Mouse (Mus musculus): ENCODE results near the gene Map1lc3b. TPM values are rescaled to one million over a fixed set of nuclear protein-coding genes. Genes with fewer than 3 reads are reported as not detected.

Gene Map1lc3b
- polyA plus RNA-seq, 1 experiment from 2014 or later, result 440 TPM

DNA sequence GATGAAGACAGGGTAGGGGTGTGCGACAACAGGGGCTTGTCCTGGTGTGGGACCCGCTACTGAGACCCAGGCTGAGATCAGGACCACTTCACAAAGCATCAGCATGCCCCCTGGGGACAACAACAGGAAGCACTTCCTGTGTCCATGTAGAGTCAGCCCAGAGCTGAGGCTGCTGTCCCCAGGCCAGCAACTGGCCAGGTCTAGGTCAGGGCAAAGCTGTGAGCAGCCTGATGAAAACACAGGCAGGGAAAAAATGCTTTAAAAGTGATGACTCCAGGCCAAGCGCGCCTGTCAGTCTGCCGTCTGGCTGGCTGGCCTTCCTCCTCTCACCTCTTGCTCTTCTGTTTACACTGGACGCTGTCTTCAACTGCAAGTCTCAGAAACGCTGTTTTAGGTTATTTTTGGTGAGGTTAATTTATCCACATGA, 41.5 kb downstream of the Map1lc3b start:
- DNase-seq (no peak), ATAC-seq (ENCODE audit: low FRiP score, low TSS enrichment) (no peak)
- Histone ChIP-seq H3K27ac (replicated peaks; ENCODE audit: low read depth, low read length) (no peak overlapping the region), H3K36me3 (ENCODE audit: control insufficient read depth, insufficient read depth, low read length) (peaks cover 20% of the 10 kb centered on the region), H3K9me3 (ENCODE audit: control insufficient read depth, low read length) (no peaks in the 10 kb centered on the region), H3K9ac (replicated peaks; ENCODE audit: low read length) (no peak overlapping the region), H3K27me3 (ENCODE audit: control insufficient read depth, insufficient read depth, low read length) (no peaks in the 10 kb centered on the region), H3K4me1 (ENCODE audit: control insufficient read depth, insufficient read depth, low read length) (no peaks in the 10 kb centered on the region; the same call in 1 of the 2 replicates), H3K4me3 (replicated peaks; ENCODE audit: low read depth, low read length) (no peak overlapping the region), H3K4me2 (ENCODE audit: low read length) (no peak overlapping the region)
- WGBS, result 80% methylated on average over 7 of the region's 7 CpGs

DNA sequence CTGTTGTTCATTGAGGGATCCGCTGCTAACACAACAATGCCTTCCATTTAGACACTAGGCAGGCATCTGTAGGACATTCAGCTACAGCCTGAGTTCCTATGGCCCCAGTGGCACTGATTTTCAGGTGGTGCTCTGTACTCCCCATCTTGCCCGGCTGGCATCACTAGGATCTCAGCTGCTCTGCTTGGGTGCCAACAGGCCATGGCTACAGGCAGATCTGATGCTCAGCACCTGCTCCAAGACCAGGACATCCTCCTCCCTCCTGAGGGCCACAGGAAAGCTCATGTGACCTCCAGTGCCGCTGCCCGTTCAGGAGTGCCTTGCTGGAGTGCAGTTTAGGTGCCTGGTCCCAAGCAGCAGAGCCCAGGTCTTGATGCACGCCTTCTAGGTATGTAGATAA, 42.2 kb downstream of the Map1lc3b start:
- peaks cover 12% of the 10 kb centered on the region for H3K36me3 ChIP-seq (ENCODE audit: control insufficient read depth, insufficient read depth, low read length)
- WGBS, result 84% methylated on average over 5 of the region's 5 CpGs

DNA sequence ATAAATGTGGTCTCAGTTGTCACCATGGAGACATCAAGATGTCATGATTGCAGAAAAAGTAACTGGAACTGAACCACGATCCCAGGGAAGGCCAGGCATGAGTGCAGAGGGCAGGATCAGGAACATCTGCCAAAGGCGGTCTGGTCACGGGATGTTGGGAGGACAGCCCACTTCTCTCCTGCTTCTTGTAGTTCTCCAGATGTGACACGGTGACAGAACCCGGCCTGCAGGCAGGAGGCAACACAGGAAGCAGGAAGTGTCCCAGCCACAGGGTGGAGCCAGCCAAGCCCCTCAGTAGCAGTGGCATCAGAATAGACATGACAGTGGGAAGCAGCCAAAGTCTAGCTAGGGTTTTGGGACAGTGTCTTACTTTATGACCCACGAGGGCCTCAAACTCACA, 45.4 kb downstream of the Map1lc3b start:
- Histone ChIP-seq H3K4me1 (ENCODE audit: control insufficient read depth, insufficient read depth, low read length) (no peaks in the 10 kb centered on the region; the same call in 1 of the 2 replicates), H3K9me3 (ENCODE audit: control insufficient read depth, low read length) (no peaks in the 10 kb centered on the region), H3K4me3 (replicated peaks; ENCODE audit: low read depth, low read length) (no peak overlapping the region), H3K36me3 (ENCODE audit: control insufficient read depth, insufficient read depth, low read length) (no peaks in the 10 kb centered on the region), H3K4me2 (ENCODE audit: low read length) (no peak overlapping the region), H3K27ac (replicated peaks; ENCODE audit: low read depth, low read length) (no peak overlapping the region), H3K27me3 (ENCODE audit: control insufficient read depth, insufficient read depth, low read length) (no peaks in the 10 kb centered on the region), H3K9ac (replicated peaks; ENCODE audit: low read length) (no peak overlapping the region)
- DNase-seq, result no peak
- 89% methylated on average over 6 of the region's 6 CpGs for WGBS
- no peak for ATAC-seq (ENCODE audit: low FRiP score, low TSS enrichment)

More for the DNA sequence above, 42.2 kb downstream of the Map1lc3b start:
- no peak for ATAC-seq (ENCODE audit: low FRiP score, low TSS enrichment)
- Histone ChIP-seq H3K27ac (replicated peaks; ENCODE audit: low read depth, low read length) (no peak overlapping the region), H3K4me1 (ENCODE audit: control insufficient read depth, insufficient read depth, low read length) (no peaks in the 10 kb centered on the region; the same call in 1 of the 2 replicates), H3K9me3 (ENCODE audit: control insufficient read depth, low read length) (no peaks in the 10 kb centered on the region), H3K9ac (replicated peaks; ENCODE audit: low read length) (no peak overlapping the region), H3K4me3 (replicated peaks; ENCODE audit: low read depth, low read length) (no peak overlapping the region), H3K4me2 (ENCODE audit: low read length) (no peak overlapping the region), H3K27me3 (ENCODE audit: control insufficient read depth, insufficient read depth, low read length) (no peaks in the 10 kb centered on the region)
- no peak for DNase-seq

DNA sequence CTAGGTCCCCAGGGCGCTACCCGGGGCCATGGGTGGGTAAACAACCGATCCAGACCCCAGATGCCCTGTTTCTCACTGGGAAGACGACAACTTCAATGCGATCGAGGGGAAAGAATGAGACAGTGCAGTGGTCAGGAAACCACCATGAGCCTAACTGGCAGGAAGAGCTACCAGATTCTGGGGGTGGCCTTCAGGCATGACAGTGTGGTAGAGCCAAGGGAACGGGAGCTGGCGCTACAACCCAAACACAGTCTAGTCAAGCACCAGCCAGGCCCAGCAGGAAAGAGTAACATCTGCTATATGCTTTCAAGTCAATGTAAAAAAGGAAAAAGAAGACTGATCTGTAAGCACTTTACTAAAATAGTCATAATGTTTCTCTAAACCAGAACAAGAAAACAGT, 46.0 kb downstream of the Map1lc3b start:
- DNase-seq (no peak), ATAC-seq (ENCODE audit: low FRiP score, low TSS enrichment) (no peak)
- 86% methylated on average over 8 of the region's 8 CpGs for WGBS
- Histone ChIP-seq H3K36me3 (ENCODE audit: control insufficient read depth, insufficient read depth, low read length) (no peaks in the 10 kb centered on the region), H3K4me3 (replicated peaks; ENCODE audit: low read depth, low read length) (no peak overlapping the region), H3K27me3 (ENCODE audit: control insufficient read depth, insufficient read depth, low read length) (no peaks in the 10 kb centered on the region), H3K9me3 (ENCODE audit: control insufficient read depth, low read length) (no peaks in the 10 kb centered on the region), H3K4me1 (ENCODE audit: control insufficient read depth, insufficient read depth, low read length) (peaks cover 4% of the 10 kb centered on the region; the same call in 1 of the 2 replicates), H3K27ac (replicated peaks; ENCODE audit: low read depth, low read length) (no peak overlapping the region), H3K4me2 (ENCODE audit: low read length) (no peak overlapping the region), H3K9ac (replicated peaks; ENCODE audit: low read length) (no peak overlapping the region)

DNA sequence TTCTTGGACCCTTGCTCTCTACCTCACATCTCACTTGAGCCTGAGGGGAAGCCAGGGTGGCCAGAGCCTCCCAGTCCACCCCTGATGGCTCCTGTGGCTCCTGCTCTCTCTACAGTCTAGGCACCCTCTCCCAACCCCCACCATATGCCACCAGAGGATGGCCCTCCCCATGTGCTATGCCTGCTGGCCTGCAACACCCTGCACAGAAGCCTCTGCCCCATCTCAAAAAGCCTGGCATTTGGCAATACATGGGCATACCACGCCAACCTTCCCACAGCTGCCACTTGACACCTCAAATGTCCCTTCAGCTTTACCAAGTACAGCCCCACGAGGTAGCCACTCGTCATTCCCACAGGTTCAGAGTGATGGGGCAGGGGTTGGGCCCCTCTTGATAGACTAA, 52.6 kb downstream of the Map1lc3b start:
- DNase-seq (no peak), ATAC-seq (ENCODE audit: low FRiP score, low TSS enrichment) (no peak)
- Histone ChIP-seq H3K36me3 (ENCODE audit: control insufficient read depth, insufficient read depth, low read length) (no peaks in the 10 kb centered on the region), H3K4me2 (ENCODE audit: low read length) (no peak overlapping the region), H3K4me1 (ENCODE audit: control insufficient read depth, insufficient read depth, low read length) (peaks cover 58% of the 10 kb centered on the region), H3K4me3 (replicated peaks; ENCODE audit: low read depth, low read length) (no peak overlapping the region), H3K27ac (replicated peaks; ENCODE audit: low read depth, low read length) (peak overlapping the region; percentile 55; the same call in 1 of the 2 replicates), H3K9me3 (ENCODE audit: control insufficient read depth, low read length) (no peaks in the 10 kb centered on the region), H3K27me3 (ENCODE audit: control insufficient read depth, insufficient read depth, low read length) (no peaks in the 10 kb centered on the region), H3K9ac (replicated peaks; ENCODE audit: low read length) (peak overlapping the region; percentile 36; the same call in 1 of the 2 replicates)
- WGBS, result 78% methylated on average over 3 of the region's 3 CpGs

DNA sequence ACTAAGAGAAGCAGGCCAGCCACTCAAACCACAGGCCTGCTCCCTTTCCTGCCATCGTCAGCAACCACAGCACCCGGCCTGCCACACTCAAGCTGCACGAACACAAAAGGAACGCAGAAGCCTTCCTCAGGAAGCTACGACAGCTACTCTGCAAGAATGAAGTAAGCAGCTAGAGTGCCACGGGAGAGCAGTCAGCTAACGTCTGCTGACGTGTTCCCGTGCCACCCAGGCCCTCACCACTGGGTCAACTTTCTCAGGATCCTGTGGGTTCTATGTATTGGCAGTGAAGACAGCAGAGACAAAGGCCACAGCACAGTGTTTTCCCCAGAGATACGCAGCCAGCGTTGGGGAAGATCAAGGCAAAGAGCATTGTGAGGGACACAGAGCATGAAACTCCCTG, 53.2 kb downstream of the Map1lc3b start:
- ATAC-seq (ENCODE audit: low FRiP score, low TSS enrichment), result no peak

DNA sequence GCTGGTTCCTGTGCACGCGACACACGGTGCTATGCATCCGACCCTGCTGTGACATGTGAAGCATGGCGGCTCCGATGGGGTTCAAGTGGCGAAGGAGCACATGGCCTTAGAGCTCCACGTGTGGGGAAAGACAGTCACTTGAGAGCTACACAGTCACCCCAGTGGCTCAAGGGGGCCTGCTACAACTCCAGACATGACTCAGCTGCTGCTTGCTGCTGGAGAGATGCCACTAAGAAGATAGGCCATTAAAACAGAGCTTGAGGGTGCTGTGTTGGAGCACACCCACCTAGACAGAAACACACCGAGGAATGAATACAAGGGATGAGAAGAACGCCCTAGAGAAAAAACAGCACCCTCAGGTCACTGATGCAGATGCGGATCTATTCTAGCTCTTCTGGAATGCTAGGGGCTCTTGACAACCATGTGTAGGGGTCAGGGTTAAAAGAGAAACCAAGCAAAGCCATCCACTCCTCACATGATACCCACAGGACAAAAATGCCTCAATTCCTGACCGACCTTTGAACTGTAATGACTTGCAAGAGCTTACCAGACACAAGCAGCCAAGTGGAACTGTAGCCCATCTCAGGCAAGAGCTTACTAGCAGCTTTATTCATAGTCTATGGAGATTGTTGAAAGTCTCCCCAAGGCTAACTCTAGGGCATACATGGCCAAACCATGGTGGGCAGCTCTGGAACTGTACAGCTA, 57.5 kb downstream of the Map1lc3b start:
- H3K4me3 ChIP-seq (replicated peaks; ENCODE audit: low read depth, low read length), result no peak overlapping the region
- H3K36me3 ChIP-seq (ENCODE audit: control insufficient read depth, insufficient read depth, low read length), result no peaks in the 10 kb centered on the region
- WGBS, result 80% methylated on average over 12 of the region's 12 CpGs

More for the DNA sequence above, 53.2 kb downstream of the Map1lc3b start:
- no peak overlapping the region for H3K4me2 ChIP-seq (ENCODE audit: low read length)
- no peak overlapping the region for H3K4me3 ChIP-seq (replicated peaks; ENCODE audit: low read depth, low read length)
- 54% methylated on average over 11 of the region's 11 CpGs for WGBS
- H3K9me3 ChIP-seq (ENCODE audit: control insufficient read depth, low read length), result no peaks in the 10 kb centered on the region
- no peak overlapping the region; the same call in 1 of the 2 replicates for H3K9ac ChIP-seq (replicated peaks; ENCODE audit: low read length)
- peak overlapping the region; percentile 2; the same call in 1 of the 2 replicates for H3K27ac ChIP-seq (replicated peaks; ENCODE audit: low read depth, low read length)
- no peaks in the 10 kb centered on the region for H3K27me3 ChIP-seq (ENCODE audit: control insufficient read depth, insufficient read depth, low read length)
- no peaks in the 10 kb centered on the region for H3K36me3 ChIP-seq (ENCODE audit: control insufficient read depth, insufficient read depth, low read length)
- DNase-seq, result no peak
- peaks cover 64% of the 10 kb centered on the region for H3K4me1 ChIP-seq (ENCODE audit: control insufficient read depth, insufficient read depth, low read length)

More for the DNA sequence above, 57.5 kb downstream of the Map1lc3b start:
- Histone ChIP-seq H3K27ac (replicated peaks; ENCODE audit: low read depth, low read length) (no peak overlapping the region), H3K4me2 (ENCODE audit: low read length) (peak overlapping the region; percentile 99), H3K9me3 (ENCODE audit: control insufficient read depth, low read length) (no peaks in the 10 kb centered on the region), H3K4me1 (ENCODE audit: control insufficient read depth, insufficient read depth, low read length) (peaks cover 80% of the 10 kb centered on the region), H3K27me3 (ENCODE audit: control insufficient read depth, insufficient read depth, low read length) (no peaks in the 10 kb centered on the region), H3K9ac (replicated peaks; ENCODE audit: low read length) (0 out of 2 replicates have a peak overlapping the region, but pooled peaks have one; percentile 20)
- no peak for ATAC-seq (ENCODE audit: low FRiP score, low TSS enrichment)
- DNase-seq, result no peak

Data from midbrain, embryonic 14.5 days (tissue).